Mouse (Mus musculus): ENCODE data around the gene Rnf123. TPM values are rescaled to one million over a fixed set of nuclear protein-coding genes. Genes with fewer than 3 reads are reported as not detected.

The Rnf123 gene
- total RNA-seq, 2 experiments from 2014 or later, result 84.9 to 86.8 TPM

DNA sequence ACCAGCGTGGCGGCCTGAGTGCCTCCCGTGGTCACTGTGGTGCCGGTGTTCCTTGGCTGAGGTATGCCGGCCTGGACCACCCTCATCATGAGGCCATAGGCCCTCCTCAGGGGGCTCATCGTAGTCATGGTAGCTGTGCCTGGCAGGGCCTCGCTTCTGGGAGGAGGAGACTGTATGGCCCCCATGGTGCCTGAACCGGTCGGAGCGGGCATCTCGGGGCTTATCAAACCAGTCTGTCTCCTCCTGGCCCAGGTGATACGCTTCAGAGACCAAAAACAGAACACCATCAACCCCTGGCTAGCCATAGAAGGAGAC lies 22.4 kb upstream of the Rnf123 start:
- no peak for DNase-seq (ENCODE audit: low spot score in 2 of 2)

DNA sequence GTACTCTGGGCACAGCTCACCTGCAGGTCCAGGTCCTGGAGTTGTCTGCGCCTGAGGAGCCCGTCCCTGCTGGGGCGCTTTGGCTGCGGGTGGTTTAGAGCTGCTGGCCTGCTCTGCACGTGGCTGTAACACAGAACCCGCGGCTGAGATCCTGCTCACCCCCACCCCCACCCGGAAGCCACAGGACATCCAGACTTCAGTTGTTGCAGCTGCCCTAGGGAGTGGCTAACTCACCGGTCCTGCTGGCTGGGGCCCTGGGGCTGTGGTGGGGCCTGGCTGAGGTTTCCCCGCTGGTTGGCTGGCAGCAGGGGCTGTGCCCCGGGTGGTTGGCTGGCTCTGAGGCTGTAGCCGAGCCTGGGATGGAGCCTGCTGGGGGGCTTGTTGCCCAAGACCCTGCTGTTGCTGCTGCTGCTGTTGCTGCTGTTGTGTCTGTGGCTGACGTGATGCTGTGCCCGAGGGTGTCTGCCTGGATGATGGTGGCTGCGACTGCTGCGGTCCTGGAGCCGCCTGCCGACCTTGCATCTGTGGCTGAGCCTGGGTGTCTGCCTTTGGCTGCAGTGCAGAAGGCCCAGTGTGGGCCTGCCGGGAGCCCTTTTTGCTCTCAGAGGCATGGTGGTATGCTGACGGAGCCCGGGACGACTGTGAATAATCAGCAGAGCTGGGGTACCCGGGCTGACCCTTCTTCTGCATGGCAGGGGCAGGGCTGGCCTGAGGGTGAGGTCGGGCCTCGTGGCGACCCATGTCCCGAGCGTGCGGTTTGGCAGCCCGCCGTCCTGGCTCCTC lies 21.8 kb upstream of the Rnf123 start:
- no peak for DNase-seq (ENCODE audit: low spot score in 2 of 2)

DNA sequence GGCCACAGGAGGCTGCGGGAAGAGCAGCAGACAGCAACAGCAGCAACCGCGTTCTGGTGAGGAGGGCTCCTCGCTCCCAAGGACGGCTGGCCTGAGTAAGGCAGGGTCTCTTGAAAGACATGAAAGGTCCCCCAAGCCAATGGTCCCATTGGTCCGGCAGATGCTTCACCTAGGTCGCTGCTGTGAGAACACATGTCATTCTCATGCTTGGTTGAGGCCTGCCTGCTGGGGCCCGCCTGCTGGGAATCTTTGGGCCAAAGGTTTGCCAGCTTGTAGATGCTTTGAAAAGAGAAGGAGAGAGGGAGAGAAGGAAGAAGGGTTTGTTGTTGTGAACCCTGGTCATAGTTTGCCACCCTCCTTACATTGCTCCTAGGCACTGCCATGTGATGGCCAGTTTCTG lies 16.5 kb upstream of the Rnf123 start:
- no peak for DNase-seq (ENCODE audit: low spot score in 2 of 2)

- no peak for DNase-seq (ENCODE audit: low spot score in 2 of 2)
These were observed 13.0 kb upstream of the Rnf123 start for GRCm38 (mm10) chr9:108095949-108096712.

- DNase-seq (ENCODE audit: low spot score in 2 of 2), result peak in 1 of 2 experiments; percentile 64
These were observed 12.4 kb upstream of the Rnf123 start for GRCm38 (mm10) chr9:108095518-108095917.

GRCm38 (mm10) chr9:108094998-108095411 lies 11.9 kb upstream of the Rnf123 start:
- DNase-seq (ENCODE audit: low spot score in 2 of 2), result no peak

DNA sequence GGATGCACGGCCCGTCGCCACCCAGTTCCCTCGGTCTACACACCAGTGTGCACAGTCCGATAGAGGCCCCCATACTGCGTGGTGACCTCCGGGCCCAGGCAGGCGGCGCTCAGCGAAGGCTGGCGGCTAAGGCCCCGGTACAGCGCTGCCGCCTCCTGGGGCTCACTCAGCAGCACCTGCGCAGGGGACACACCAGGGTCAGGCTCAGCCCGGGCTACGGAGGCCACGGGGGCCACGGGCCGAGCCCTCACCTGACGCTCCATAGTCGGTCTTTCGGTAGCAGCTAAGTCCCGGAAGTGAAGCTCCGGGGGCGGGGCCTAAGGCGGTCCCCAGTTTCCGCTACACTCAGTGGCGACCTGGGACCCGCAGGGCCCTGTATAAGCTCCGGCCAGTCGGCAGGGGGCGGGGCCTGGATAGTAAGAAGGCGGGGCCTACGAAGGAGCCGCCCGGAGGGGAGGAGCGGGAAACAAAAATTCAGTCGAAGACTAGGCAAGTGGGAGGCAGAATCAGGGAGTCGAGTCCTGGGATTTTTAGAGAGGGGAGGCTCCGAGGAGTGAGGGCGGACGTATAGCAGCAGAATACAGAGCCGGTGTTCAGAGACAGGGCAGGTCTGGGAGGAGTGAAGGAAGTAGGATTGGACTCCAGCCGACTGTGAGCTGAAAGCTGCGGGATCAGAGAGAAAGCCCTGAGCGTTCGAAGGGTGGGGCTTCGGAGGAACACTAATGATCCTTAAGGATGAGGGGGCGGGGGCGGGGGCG lies 11.2 kb upstream of the Rnf123 start, which contains the start of gene Apeh:
Gene Apeh (minus strand): TSS at position 423 of the 758 bp plus-strand sequence.
- DNase-seq (ENCODE audit: low spot score in 2 of 2), result peak; percentile 85 to 91

DNA sequence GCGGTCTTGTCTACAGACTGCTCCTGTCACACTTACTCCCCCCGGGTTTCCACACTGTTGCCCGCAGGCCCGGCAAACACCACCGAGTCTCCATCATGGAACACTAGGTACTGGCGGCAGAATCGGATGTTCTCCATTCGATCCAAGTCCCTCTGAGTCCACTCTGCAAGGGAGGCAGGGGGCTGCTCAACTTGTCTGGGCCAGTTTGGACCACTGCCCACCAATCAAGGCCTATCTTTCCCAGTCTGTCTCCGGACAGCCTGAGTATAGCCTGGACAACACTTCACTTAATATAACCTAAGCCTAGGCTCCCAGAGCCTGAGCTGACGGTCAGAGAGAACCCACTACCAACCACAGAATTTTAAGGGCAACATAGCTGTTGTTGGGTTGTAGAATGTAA lies 10.4 kb upstream of the Rnf123 start:
- no peak for DNase-seq (ENCODE audit: low spot score in 2 of 2)

DNA sequence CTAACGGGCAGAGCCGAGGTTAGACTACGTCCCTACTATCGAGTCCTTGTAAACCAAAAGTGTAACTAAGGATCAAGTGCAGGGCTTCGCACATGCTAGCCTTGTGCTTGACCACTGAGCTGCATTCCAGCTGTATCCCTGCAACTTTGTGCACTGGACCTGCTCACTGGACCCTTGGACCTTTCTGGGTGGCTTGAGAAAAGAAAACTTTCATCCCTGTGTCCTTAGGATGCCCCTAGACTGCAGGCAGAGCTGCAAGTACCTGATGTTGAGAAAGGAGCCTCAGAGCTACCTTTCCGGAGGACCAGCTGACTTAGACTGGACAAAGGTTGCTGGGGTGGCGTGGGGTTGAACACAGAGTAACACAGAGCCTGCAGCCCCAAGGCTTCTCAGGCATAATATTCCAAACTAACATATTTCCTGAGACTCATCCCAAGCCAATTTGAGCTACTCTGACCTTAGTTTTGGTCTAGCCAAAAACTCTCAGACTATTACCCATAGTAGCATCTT lies 7.5 kb upstream of the Rnf123 start:
- DNase-seq (ENCODE audit: low spot score in 2 of 2), result no peak

DNA sequence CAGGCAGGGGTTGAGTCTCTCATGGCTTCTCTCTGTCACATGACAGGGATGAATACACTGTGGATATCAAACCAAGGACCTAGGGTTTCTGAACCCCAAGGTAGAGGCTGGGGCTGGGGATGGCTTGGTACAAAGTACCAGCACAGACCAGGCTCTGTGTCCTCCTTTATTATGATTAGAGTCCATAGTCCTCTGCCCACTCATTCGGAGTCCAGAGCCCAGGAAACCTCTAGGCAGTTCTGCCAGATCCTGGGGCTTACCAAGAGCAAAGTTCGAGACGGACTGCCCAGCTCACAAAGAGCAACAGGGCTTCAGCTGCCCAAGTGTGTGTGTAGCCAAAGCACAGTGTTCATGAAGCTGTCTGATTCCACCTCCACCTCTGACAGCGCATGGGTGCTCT lies 2.1 kb upstream of the Rnf123 start:
- no peak for DNase-seq (ENCODE audit: low spot score in 2 of 2)

DNA sequence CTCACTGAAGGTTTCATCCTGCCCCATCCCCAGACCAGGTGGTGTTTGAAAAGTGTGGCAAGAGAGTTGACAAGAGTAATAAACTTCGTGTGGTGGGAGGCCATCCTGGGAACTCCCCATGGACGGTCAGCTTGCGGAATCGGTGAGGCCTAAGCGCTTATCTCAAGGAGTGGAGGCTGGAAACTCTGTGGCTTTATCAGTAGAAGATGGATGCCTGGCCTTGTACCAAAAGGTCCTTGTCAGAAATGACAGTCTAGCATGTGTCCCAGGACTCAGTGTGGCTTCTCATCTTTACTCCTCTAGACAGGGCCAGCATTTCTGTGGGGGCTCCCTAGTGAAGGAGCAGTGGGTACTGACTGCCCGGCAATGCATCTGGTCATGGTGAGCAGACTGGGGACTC lies 415 bp upstream of the Rnf123 start:
- no peak for DNase-seq (ENCODE audit: low spot score in 2 of 2)

- DNase-seq (ENCODE audit: low spot score in 2 of 2), result no peak
These were observed 597 bp downstream of the Rnf123 start for GRCm38 (mm10) chr9:108082549-108082948.

DNA sequence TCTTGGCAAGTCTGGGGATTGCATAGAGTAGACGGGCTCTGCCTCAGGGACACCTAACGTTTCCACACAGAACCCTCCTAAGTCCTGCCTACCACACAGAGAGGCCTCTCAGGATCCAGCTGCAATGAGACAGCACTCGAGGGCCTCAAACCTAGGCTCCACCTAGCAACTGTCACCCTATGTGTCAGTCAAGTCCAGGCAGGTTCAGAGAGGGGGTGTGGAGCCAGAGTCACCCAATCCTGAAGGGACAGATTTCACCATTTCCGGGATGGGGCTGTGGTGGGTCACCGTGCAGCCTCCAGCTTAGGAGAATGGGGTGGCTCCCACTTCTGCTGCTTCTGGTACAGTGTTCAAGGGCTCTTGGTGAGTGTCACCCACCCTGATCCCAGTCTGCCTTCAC lies 3.0 kb downstream of the Rnf123 start, which contains the start of gene Mst1:
Gene Mst1 (plus strand): TSS at position 269 of the 400 bp plus-strand sequence.
- no peak for DNase-seq (ENCODE audit: low spot score in 2 of 2)

DNA sequence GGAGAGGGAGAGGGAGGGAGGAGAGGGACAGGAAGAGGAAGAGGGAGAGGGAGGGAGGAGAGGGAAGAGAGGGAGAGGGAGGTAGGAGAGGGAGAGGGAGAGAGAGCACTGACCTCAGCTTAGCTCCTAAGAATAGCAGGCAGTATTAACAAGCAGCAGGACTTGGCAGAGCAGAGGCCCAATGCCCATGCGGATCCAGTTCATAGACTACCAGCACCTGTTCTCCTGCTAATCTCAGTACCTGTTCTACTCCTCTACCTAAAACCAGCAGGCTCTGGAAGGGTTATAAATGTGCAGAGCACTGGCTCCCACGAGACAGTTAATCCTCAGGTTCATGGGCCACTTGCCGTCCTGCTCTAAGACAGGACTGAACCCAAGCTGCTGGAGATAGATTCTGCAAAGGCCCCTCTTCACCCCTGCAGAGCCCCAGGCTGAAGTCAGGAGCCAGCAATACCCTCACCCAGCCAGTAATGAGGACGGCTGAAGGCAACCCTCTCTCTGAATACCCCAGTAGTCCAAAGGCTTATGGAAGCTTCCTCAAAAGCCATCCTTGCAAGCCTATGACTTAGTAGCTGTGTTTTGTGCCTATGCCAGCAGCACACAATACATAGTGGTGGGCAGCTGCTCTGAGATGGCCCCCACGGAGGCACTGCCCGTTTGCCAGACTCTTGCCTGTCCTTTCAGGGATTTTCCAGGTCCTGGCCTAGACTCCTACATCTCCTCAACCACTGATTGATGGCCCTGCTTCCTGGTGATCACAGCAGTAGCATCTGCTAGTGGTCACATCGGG lies 9.8 kb downstream of the Rnf123 start:
- no peak for DNase-seq (ENCODE audit: low spot score in 2 of 2)

- no peak for DNase-seq (ENCODE audit: low spot score in 2 of 2)
These were observed 10.6 kb downstream of the Rnf123 start for GRCm38 (mm10) chr9:108072481-108072924.

- DNase-seq (ENCODE audit: low spot score in 2 of 2), result no peak
These were observed 11.3 kb downstream of the Rnf123 start for GRCm38 (mm10) chr9:108071801-108072200.

- no peak for DNase-seq (ENCODE audit: low spot score in 2 of 2)
These were observed 13.6 kb downstream of the Rnf123 start for GRCm38 (mm10) chr9:108069529-108069928.

GRCm38 (mm10) chr9:108069007-108069406 lies 14.1 kb downstream of the Rnf123 start:
- no peak for DNase-seq (ENCODE audit: low spot score in 2 of 2)

- peak; percentile 78 to 87 for DNase-seq (ENCODE audit: low spot score in 2 of 2)
These were observed 15.2 kb downstream of the Rnf123 start for GRCm38 (mm10) chr9:108067900-108068299.

DNA sequence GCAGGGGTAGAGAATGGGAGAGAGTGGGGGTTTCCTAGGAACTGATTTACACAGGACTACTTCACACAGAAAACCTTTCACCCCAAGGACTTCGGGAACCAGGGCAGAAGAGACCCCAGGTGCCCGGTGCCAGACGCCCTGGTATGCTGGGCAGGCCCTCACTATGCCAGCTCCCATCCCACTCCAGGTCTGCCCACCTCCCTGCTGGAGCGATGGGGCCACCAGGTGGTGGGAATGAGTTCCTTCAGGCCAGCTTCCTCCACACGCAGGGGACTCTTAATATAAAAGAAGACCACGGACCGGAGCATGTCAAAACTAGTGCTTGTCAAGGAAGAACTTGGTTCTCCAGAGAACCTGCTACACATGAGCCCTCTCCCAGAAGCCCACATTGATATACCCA lies 15.9 kb downstream of the Rnf123 start:
- no peak for DNase-seq (ENCODE audit: low spot score in 2 of 2)
